Mouse (Mus musculus): Measurements from ENCODE around the gene Adam22. TPM values are rescaled to one million over a fixed set of nuclear protein-coding genes. Genes with fewer than 3 reads are reported as not detected.
"Not testable (repeated sequence)": the region's sequence is repeated elsewhere in the genome, so short reads cannot be mapped to it uniquely, and the experiment has no call there.

Gene Adam22
- polyA plus RNA-seq, 1 experiment from 2014 or later = 5.6 TPM

DNA sequence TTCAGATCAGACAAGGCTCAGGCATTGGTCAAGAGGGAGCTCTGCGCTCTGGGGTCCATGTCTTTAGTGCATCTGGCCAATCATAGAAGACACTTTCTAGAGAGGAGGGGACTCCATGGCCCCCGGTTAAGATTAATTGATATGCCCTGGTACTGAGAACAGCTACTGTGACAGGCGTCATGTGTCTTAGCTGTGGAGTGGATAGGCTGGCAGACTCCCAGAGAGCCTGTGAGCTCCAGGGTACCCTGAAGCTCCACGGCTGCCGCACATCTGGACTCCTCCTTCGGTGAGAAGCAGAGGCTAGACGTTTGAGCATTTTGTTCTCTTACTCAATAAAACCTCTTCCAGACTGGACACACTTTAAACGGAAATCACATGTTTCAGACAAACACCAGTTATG lies 290.5 kb downstream of the Adam22 start:
- no peaks in the 10 kb centered on the region for H3K79me2 ChIP-seq (ENCODE audit: inconsistent target)
- H3K27ac ChIP-seq = no peak overlapping the region
- H3K36me3 ChIP-seq (ENCODE audit: inconsistent target) = peaks cover 12% of the 10 kb centered on the region; the same call in 1 of the 2 replicates
- no peak overlapping the region for H3K4me3 ChIP-seq (ENCODE audit: inconsistent target)
- WGBS (ENCODE audit: missing documents) = 95% methylated on average over 8 of the region's 8 CpGs

DNA sequence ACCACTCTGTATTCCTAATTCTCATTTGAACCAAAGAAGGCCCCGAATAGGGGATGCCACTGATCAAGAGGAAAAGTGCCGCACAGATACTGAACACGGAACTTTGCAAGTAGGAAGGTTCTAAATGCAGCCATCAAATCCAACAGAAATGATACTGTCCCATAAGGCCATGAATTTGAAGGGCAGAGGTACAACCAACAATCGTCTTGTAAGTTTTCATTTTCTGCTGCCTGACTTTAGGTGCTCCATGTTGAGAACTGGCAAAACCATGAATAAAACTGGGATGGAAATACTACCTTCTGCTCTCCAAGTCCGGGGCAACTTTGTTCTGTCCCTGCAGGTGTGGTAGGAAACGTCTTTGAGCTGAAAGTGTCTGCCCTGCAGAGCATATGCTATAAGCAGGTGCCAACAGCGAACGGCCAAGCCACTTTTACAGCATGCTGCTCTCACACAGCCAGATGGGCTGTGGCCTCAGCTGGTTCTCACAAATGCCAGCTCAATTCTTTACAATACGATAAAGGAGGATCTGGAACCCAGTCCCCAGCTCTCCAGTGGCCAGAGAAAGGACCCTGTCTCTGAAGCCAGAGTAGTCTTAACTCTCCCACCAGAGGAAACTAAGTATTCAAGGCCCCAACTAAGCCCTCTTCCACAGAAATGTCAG lies 293.9 kb downstream of the Adam22 start:
- Histone ChIP-seq H3K79me2 (ENCODE audit: inconsistent target) (no peaks in the 10 kb centered on the region), H3K27ac (no peak overlapping the region), H3K36me3 (ENCODE audit: inconsistent target) (peaks cover 23% of the 10 kb centered on the region; the same call in 1 of the 2 replicates), H3K4me3 (ENCODE audit: inconsistent target) (no peak overlapping the region)
- WGBS (ENCODE audit: missing documents) = 97% methylated on average over 9 of the region's 9 CpGs

DNA sequence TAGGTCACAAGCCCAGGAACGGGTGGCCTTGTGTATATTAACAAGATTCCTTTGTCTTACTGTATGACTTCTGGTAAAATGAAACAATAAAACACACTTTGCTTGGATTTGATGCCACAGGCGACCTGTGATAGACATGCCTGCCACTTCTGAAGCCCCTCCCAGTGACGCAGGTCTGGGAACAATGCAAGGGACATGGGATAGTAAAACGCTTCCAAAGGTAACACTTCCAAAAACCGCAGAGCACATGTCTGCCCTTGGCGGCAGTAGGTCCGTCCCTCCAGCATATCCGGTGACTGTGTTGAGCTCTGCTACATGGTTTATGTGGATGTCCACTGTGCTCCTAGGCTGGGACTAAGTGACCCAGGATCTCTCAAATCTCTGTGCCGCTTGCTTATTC lies 294.6 kb downstream of the Adam22 start:
- Histone ChIP-seq H3K4me3 (ENCODE audit: inconsistent target) (no peak overlapping the region), H3K36me3 (ENCODE audit: inconsistent target) (peaks cover 23% of the 10 kb centered on the region; the same call in 1 of the 2 replicates), H3K27ac (no peak overlapping the region), H3K79me2 (ENCODE audit: inconsistent target) (no peaks in the 10 kb centered on the region)
- WGBS (ENCODE audit: missing documents) = 96% methylated on average over 9 of the region's 9 CpGs

DNA sequence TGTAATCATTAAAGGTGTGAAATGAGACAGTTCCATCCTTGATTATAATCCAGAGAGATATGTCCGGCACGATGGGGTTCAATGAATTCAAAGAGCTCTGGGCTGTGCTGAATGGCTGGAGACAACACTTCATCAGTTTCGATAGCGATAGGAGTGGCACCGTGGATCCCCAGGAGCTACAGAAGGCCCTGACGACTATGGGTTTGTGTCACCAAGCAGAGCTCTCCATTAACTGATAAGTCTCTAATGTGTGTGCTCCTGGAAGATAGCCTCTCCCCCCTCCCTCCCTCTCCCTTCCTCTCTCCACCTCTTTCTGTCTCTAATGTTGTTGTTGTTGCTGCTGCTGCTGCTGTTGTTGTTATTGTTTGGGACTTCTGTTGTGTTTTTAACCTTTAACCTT lies 304.8 kb downstream of the Adam22 start:
- Histone ChIP-seq H3K4me3 (ENCODE audit: inconsistent target) (no peak overlapping the region), H3K79me2 (ENCODE audit: inconsistent target) (peaks cover 4% of the 10 kb centered on the region; the same call in 1 of the 2 replicates), H3K36me3 (ENCODE audit: inconsistent target) (peaks cover 86% of the 10 kb centered on the region), H3K27ac (no peak overlapping the region)
- 91% methylated on average over 6 of the region's 6 CpGs for WGBS (ENCODE audit: missing documents)

DNA sequence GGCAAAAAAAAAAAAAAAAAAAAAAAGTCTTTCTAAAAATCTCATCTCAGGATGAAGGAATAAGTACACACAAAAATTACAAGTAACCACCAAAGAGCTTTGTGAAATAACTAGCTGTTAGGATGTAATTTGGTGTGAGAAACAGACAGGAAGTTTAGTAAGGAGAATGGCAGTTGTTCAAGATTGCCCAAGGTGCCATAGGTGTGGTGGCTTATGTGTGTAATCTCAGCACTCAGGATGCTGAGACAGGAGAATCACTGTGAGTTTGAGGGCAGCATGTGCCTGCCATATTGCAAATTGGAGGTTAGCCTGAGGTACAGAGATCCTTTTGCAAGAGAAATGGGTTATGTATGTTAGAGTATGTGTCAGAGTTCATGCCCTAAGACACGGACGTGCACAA lies 305.5 kb downstream of the Adam22 start:
- Histone ChIP-seq H3K79me2 (ENCODE audit: inconsistent target) (peaks cover 11% of the 10 kb centered on the region), H3K27ac (no peak overlapping the region), H3K36me3 (ENCODE audit: inconsistent target) (peaks cover 78% of the 10 kb centered on the region), H3K4me3 (ENCODE audit: inconsistent target) (no peak overlapping the region)
- WGBS (ENCODE audit: missing documents) = 97% methylated on average over 2 of the region's 2 CpGs

DNA sequence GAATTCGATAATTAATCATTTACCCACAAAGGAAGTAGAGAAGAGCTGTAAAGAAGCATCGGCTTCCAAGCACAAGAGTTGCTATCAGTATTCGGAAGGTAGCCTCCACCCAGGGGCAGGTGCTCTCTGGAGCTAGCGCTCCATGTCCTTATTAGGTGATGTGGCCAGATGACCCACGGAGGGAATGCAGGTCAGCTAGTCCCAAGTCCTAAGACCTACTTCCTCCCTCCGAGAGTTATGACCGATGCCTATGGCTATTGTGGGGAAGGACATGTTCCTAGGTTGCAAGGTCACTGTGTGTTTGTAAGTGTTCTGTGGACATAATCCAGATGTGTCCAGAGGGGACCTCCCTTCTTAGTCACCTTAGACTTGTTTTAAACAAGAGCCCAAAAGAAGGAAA lies 309.9 kb downstream of the Adam22 start:
- Histone ChIP-seq H3K4me3 (ENCODE audit: inconsistent target) (no peak overlapping the region), H3K27ac (no peak overlapping the region), H3K79me2 (ENCODE audit: inconsistent target) (peaks cover 21% of the 10 kb centered on the region), H3K36me3 (ENCODE audit: inconsistent target) (peaks cover 34% of the 10 kb centered on the region)
- 94% methylated on average over 7 of the region's 7 CpGs for WGBS (ENCODE audit: missing documents)

DNA sequence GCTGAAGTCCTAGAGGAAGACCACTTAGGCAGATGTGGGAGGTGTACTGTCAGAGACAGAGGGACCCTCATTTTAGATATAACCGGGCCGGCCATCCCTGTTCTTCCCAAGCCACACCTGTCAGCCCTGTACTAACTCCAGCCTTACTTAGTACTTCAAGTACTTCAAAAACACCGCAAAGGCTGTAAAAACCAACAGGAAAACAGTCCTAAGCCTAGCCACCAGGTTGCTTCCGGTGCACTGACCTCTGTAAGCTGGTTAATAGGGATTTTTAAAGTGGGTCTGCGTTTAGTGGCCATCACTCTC lies 311.0 kb downstream of the Adam22 start:
- Histone ChIP-seq H3K79me2 (ENCODE audit: inconsistent target) (peaks cover 21% of the 10 kb centered on the region), H3K27ac (peak overlapping the region; percentile 71), H3K4me3 (ENCODE audit: inconsistent target) (peak overlapping the region; percentile 91), H3K36me3 (ENCODE audit: inconsistent target) (peaks cover 26% of the 10 kb centered on the region; the same call in 1 of the 2 replicates)
- WGBS (ENCODE audit: missing documents) = 20% methylated on average over 5 of the region's 5 CpGs

DNA sequence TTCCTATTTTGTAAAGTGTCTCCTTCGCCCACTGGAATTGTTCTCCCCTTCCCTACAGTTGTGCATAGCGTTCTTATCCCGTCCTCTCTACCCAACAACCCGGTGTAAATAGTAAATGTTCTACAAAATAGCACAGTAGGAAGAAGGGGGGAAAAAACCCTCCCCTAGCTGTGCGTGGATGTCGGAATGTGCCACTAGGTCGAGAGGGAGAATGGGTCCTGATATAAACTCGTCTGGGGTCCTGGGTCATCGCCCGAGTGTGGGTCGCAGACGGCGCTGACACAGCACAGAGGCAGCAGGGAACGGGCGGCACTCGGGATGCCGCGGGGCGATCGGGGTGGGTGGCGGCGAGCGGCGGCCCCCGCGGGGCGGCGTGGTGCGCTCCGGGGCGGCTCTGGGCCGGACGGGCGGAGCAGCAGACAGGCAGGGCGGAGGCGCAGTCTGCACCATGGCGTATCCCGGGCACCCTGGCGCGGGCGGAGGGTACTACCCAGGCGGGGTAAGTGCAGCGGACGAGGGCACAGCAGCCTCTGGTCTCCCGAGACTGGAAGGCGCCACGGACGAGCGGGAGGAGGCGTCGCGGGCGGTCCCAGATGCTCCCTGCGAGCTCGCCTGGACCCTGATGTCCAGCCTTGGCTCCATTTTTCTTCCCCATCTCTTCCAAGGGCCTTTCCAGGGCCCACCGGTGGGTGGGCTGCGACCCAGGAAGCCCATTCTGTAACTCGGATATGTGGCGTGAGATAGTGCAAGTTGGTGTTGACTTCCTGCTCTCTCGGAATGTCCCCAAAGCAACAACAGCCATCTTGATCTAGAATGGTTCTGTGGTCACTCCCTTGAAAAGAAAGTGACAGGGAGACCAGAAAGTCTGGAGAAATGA lies 311.6 kb downstream of the Adam22 start:
- H3K27ac ChIP-seq = peak overlapping the region; percentile 74
- WGBS (ENCODE audit: missing documents) = under 1% methylated on average over 60 of the region's 60 CpGs
- peak overlapping the region; percentile 91 for H3K4me3 ChIP-seq (ENCODE audit: inconsistent target)
- peaks cover 20% of the 10 kb centered on the region; the same call in 1 of the 2 replicates for H3K36me3 ChIP-seq (ENCODE audit: inconsistent target)
- peaks cover 21% of the 10 kb centered on the region for H3K79me2 ChIP-seq (ENCODE audit: inconsistent target)

DNA sequence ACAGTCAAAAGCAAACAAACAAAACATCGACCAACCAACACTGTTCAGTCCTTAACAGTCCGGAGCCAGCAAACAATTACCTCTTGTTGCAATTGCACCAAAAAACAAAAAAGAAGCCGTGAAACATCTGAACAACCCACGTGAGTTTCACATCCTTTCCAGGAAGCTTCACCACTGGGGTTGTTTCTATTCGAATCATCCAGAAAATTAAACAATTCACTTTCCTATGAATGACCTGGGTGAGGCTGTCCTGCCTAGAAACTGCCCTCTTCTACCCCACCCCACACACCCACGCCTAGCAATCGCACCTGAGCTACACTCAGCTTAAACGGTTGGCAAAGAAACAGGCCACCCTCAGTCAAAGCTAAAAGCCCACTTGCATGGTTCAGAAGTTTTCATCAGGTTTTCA lies 312.2 kb downstream of the Adam22 start:
- H3K4me3 ChIP-seq (ENCODE audit: inconsistent target) = peak overlapping the region; percentile 39
- peaks cover 14% of the 10 kb centered on the region; the same call in 1 of the 2 replicates for H3K36me3 ChIP-seq (ENCODE audit: inconsistent target)
- 7% methylated on average over 8 of the region's 8 CpGs for WGBS (ENCODE audit: missing documents)
- H3K79me2 ChIP-seq (ENCODE audit: inconsistent target) = peaks cover 21% of the 10 kb centered on the region
- peak overlapping the region; percentile 74 for H3K27ac ChIP-seq

DNA sequence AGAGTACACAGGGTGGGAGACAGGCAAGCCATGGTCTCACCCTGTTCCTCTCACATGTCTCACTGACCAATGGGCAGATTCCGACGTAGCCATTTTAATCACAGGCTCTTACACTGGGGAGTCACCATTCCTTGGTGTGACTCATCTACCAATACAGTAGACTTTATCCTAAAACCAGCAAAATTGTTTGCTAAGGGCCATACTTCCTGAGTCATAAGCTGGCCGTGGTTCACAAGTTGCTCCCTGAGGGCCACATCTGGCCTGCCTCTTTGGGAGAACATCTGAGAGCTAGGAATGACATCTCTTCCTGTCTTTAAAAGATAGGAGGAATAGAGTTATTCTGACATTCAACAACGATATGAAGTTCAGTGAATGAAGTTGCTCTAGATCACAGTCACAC lies 314.1 kb downstream of the Adam22 start:
- WGBS (ENCODE audit: missing documents) = 92% methylated on average over 4 of the region's 4 CpGs
- Histone ChIP-seq H3K36me3 (ENCODE audit: inconsistent target) (no peaks in the 10 kb centered on the region), H3K4me3 (ENCODE audit: inconsistent target) (no peak overlapping the region), H3K79me2 (ENCODE audit: inconsistent target) (peaks cover 21% of the 10 kb centered on the region), H3K27ac (no peak overlapping the region)

DNA sequence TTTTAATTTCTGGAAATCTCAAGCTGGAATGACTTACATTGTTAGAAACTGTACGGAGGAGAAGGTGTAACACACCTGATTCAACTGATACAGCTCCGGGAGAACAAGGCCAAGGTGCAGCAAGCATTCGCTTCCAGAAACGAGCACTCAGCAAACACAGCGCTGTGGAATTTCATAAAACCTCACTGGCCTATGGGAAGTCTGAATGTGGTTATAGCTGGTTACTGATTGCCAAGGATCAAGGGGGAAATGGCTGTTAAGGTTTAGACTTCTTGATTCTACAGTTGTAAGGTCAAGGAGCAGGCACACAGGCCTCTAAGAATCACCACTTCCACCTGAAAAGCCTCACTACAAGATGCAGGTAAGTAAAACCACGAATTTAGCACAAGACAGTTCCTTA lies 322.1 kb downstream of the Adam22 start, which contains the start of gene Sri:
TSS of gene Sri (plus strand) at position 224 of the 400 bp plus-strand sequence.
- Histone ChIP-seq H3K27ac (no peak within 1 kb of the TSS), H3K4me3 (ENCODE audit: inconsistent target) (no peak within 1 kb of the TSS), H3K79me2 (ENCODE audit: inconsistent target) (no peaks in the 10 kb centered on the region), H3K36me3 (ENCODE audit: inconsistent target) (no peaks in the 10 kb centered on the region)
- WGBS (ENCODE audit: missing documents) = 86% methylated on average over 6 of the region's 6 CpGs

DNA sequence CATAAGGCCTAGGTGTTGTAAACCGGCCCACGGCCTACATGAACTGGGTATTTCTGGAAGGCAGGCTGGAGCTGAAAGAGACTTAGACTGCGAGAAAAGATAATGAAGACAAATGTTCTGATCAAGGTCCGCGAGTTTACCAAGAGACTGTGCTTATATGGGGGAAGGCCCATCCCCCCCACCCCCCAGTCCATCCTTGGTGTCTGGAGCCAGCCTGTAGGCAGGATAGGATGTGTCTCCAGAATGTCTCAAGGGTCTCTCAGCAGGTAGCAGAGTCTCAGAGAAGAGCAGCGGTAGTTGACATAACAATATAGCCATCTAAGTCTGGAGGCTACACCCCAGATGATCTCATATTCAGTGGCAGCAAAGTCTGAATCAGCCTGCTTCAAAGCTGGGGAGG lies 333.4 kb downstream of the Adam22 start:
- H3K27ac ChIP-seq; H3K79me2 ChIP-seq (ENCODE audit: inconsistent target); H3K36me3 ChIP-seq (ENCODE audit: inconsistent target); H3K4me3 ChIP-seq (ENCODE audit: inconsistent target): not testable (repeated sequence)
- WGBS (ENCODE audit: missing documents) = 90% methylated on average over 6 of the region's 6 CpGs
